8 mouse cellular contexts compared by ENCODE assay signal in the genomic region with DNA sequence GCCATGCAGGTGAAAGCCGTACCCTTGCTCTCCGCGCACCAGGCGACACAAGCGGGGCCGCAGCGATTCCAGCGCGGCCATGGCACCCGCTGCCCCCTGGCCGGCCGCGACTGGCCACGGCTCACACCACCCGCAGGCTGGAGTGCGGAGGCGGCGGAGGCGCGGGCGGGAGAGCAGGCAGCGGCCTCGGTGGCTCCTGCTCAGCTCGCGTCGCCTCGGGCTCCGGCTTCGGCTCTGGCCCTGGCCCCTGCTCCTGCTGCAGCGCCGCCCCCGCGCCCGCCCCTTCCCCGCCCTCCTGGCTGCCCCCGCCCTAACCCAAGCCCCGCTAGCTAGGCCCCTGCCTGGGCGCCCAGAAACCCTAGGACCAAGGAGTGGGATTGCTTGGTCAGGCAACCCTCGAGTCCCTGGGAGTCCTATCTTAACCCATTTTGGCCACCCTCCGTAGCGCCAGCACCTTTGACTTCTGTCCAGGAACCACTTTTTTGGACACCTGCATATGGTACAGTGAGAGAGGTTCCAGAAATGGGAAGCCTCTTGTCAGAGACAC. TPM values are rescaled to one million over a fixed set of nuclear protein-coding genes. Genes with fewer than 3 reads are reported as not detected.
DNase-seq lines count a peak whose midpoint lies in the region; ATAC-seq and TF ChIP-seq lines count a peak whose summit lies in the region.

A gene (minus strand): TSS at position 258 of the 547 bp plus-strand sequence.

- no peak for DNase-seq in testis, postnatal 10 days (ENCODE audit: low spot score)
- DNase-seq in cerebellum, postnatal 14 days, result peak; percentile 69 to 82
- peak in 1 of 2 experiments; percentile 72 for DNase-seq in gastrocnemius, postnatal 4 days (ENCODE audit: low spot score in 2 of 2)
- peak; percentile 56 for DNase-seq in liver, adult 2 months (ENCODE audit: extremely low read depth, low read depth, low spot score)
- DNase-seq in spleen, postnatal 10 days (ENCODE audit: low spot score in 2 of 2), result no peak

- H3K79me2 ChIP-seq in liver, adult 2 months (ENCODE audit: control insufficient read depth, insufficient read depth, low read length), result peaks cover 10% of the 10 kb centered on the region; the same call in 1 of the 2 replicates
- H3K79me2 ChIP-seq in myocyte (ENCODE audit: control insufficient read depth, insufficient read depth), result no peaks in the 10 kb centered on the region

- peak within 1 kb of the TSS; percentile 91 for H3K9ac ChIP-seq in intestine, embryonic 16.5 days (ENCODE audit: low read depth, low read length)
- H3K9ac ChIP-seq in liver, adult 2 months (ENCODE audit: low read depth, low read length), result peak within 1 kb of the TSS; percentile 97

- H3K4me3 ChIP-seq in testis, adult 2 months (ENCODE audit: control insufficient read depth, low read depth, low read length), result peak within 1 kb of the TSS; percentile 81
- H3K4me3 ChIP-seq in intestine, embryonic 16.5 days (ENCODE audit: low read length), result peak within 1 kb of the TSS; percentile 89
- peak within 1 kb of the TSS; percentile 90 for H3K4me3 ChIP-seq in liver, adult 2 months (ENCODE audit: insufficient read depth, low read depth, low read length)
- peak within 1 kb of the TSS; percentile 5 for H3K4me3 ChIP-seq in myocyte

- TF ChIP-seq POLR2A in testis, adult 2 months (IDR thresholded peaks at IDR 0.05; ENCODE audit: control insufficient read depth, low read depth, low read length), result no peak
- peak; percentile 82 for TF ChIP-seq POLR2A in liver, adult 2 months (IDR thresholded peaks at IDR 0.05; ENCODE audit: extremely low read depth, insufficient read depth, low read length)
- peak; percentile 60 for TF ChIP-seq POLR2A in myocyte (IDR thresholded peaks at IDR 0.05; ENCODE audit: insufficient read length, low read depth)

- H3K9me3 ChIP-seq in intestine, embryonic 16.5 days (ENCODE audit: control insufficient read depth, low read length), result no peaks in the 10 kb centered on the region

- TF ChIP-seq CTCF in testis, adult 2 months (IDR thresholded peaks at IDR 0.05; ENCODE audit: control insufficient read depth, insufficient read depth, insufficient replicate concordance, low read depth, low read length), result no peak
- TF ChIP-seq CTCF in liver, adult 2 months (IDR thresholded peaks at IDR 0.05; ENCODE audit: low read depth, low read length), result no peak

- H3K36me3 ChIP-seq in testis, adult 2 months (ENCODE audit: control insufficient read depth, insufficient read depth, low read length), result no peaks in the 10 kb centered on the region
- no peaks in the 10 kb centered on the region for H3K36me3 ChIP-seq in intestine, embryonic 16.5 days (ENCODE audit: control insufficient read depth, insufficient read depth, low read length)
- H3K36me3 ChIP-seq in liver, adult 2 months (ENCODE audit: control insufficient read depth, insufficient read depth, low read length), result no peaks in the 10 kb centered on the region
- no peaks in the 10 kb centered on the region for H3K36me3 ChIP-seq in myocyte (ENCODE audit: control insufficient read depth, insufficient read depth)

- peak within 1 kb of the TSS; percentile 60; the same call in 1 of the 2 replicates for H3K27ac ChIP-seq in testis, adult 2 months (ENCODE audit: control insufficient read depth, insufficient read depth, low read depth, low read length)
- peak within 1 kb of the TSS; percentile 61 for H3K27ac ChIP-seq in intestine, embryonic 16.5 days (ENCODE audit: low read length)
- H3K27ac ChIP-seq in liver, adult 2 months (replicated peaks; ENCODE audit: insufficient read depth, low read depth, low read length), result peak within 1 kb of the TSS; percentile 73

- H3K4me1 ChIP-seq in testis, adult 2 months (ENCODE audit: control insufficient read depth, insufficient read depth, low read length), result peaks cover 15% of the 10 kb centered on the region
- peaks cover 33% of the 10 kb centered on the region for H3K4me1 ChIP-seq in intestine, embryonic 16.5 days (ENCODE audit: control insufficient read depth, insufficient read depth, low read length)
- H3K4me1 ChIP-seq in liver, adult 2 months (ENCODE audit: control insufficient read depth, insufficient read depth, low read length), result peaks cover 10% of the 10 kb centered on the region

- no peaks in the 10 kb centered on the region for H3K27me3 ChIP-seq in testis, adult 2 months (ENCODE audit: control insufficient read depth, insufficient read depth, low read length)
- no peaks in the 10 kb centered on the region for H3K27me3 ChIP-seq in intestine, embryonic 16.5 days (replicated peaks; ENCODE audit: control insufficient read depth, insufficient read depth, low read length)
- no peaks in the 10 kb centered on the region for H3K27me3 ChIP-seq in liver, adult 2 months (ENCODE audit: control insufficient read depth, insufficient read depth, low read length)
- H3K27me3 ChIP-seq in myocyte (ENCODE audit: control insufficient read depth, insufficient read depth, insufficient read length), result no peaks in the 10 kb centered on the region

- 2% methylated on average over 41 of the region's 41 CpGs for whole genome bisulfite sequencing in intestine, embryonic 16.5 days
- WGBS in liver, adult 2 months, result under 1% methylated on average over 41 of the region's 41 CpGs

- ATAC-seq in intestine, embryonic 16.5 days, result peak; percentile 75

- H3ac ChIP-seq in myocyte (ENCODE audit: control insufficient read depth, insufficient read length), result peak within 1 kb of the TSS; percentile 4

- peak within 1 kb of the TSS; percentile 99 for H3K4me2 ChIP-seq in intestine, embryonic 16.5 days (ENCODE audit: low read depth, low read length)
- H3K4me2 ChIP-seq in myocyte (ENCODE audit: low read depth), result peak within 1 kb of the TSS; percentile 87

TF ChIP-seq in myocyte, 11 proteins besides CTCF, POLR2A, EP300 and RAD21:
- TF ChIP-seq MYOD1 (IDR thresholded peaks at IDR 0.05; ENCODE audit: control insufficient read depth in 1 of 3, insufficient read length in 2 of 3, low read depth in 2 of 3) (peak in 1 of 3 experiments; percentile 18), POLR2AphosphoS2 (IDR thresholded peaks at IDR 0.05; ENCODE audit: insufficient read length, low read depth) (peak; percentile 36), E2F4 (IDR thresholded peaks at IDR 0.05; ENCODE audit: insufficient read depth) (no peak)

RNA-seq across cellular contexts. Expression of the gene that starts here (rescaled TPM):
- 3.3 and 3.9 TPM in 2 replicates for polyA plus RNA-seq in testis, adult 2 months (2012; rRNA removed)
- 10 to 100 TPM; 35.4 to 35.6 TPM for total RNA-seq in gastrocnemius, postnatal 4 days (2021)
- polyA plus RNA-seq in intestine, embryonic 16.5 days (2015; fragmentation: Nextera tagmentation; extraction: Ambion mirVana), result 37.5 and 38.6 TPM in 2 replicates
- 8.8 and 13.6 TPM in 2 replicates for total RNA-seq in liver, adult 2 months (2014; rRNA removed)
- 24.9 and 31.5 TPM in 2 replicates for polyA plus RNA-seq in liver, adult 2 months (2012; rRNA removed)
- polyA plus RNA-seq in myocyte (2012; fragmentation: generic; extraction: Trizol), result 19.1 TPM

Comparison
In these comparisons a context has a peak if more than half of its experiments do, and no peak if none do; other contexts are left out.
1. H3K4me3 ChIP-seq: peak in every context shown above with its lines; median percentile 90 in liver, adult 2 months; 89 in intestine, embryonic 16.5 days; 81 in testis, adult 2 months; 5 in myocyte.
2. DNase-seq: peak in cerebellum, postnatal 14 days (2 of 2) and liver, adult 2 months (single experiment); none in testis, postnatal 10 days (single experiment) and spleen, postnatal 10 days (0 of 2).
3. Peak in every context shown above with its lines, with median percentiles within 50 percentile points of each other: H3K27ac ChIP-seq.